Mouse (Mus musculus) C2C12 (cell line): ENCODE results near the gene Gstm6.

Source experiments
- CEBPB ChIP-seq: IDR thresholded peaks from one replicate; pipeline ENCODE4 v1.6.1; 2011; ENCODE audit warnings: low read depth, mild to moderate bottlenecking, control low read depth, moderate library complexity
- CTCF ChIP-seq: IDR thresholded peaks from one replicate; pipeline ENCODE4 v1.5.1; 2011; ENCODE audit not compliant: control insufficient read depth, insufficient read depth, insufficient read length
- MAX ChIP-seq: IDR thresholded peaks from one replicate; pipeline ENCODE4 v1.6.1; 2011; ENCODE audit warnings: mild to moderate bottlenecking, control low read depth
- MYOD1 ChIP-seq: IDR thresholded peaks from one replicate; pipeline ENCODE4 v1.6.1; 2011; ENCODE audit warnings: low read depth; ENCODE audit not compliant: control insufficient read depth, insufficient read length
- USF1 ChIP-seq: IDR thresholded peaks from one replicate; pipeline ENCODE4 v1.6.1; 2011; ENCODE audit warnings: low read depth, mild to moderate bottlenecking, control low read depth, moderate library complexity

- TF ChIP-seq CTCF (no peak), USF1 (no peak), CEBPB (no peak), MYOD1 (no peak), MAX (no peak)
These were observed 13.8 kb downstream of the Gstm6 start for GRCm38 (mm10) chr3:107929731-107930130.
